Mouse (Mus musculus) testis, postnatal 14 days (tissue): ENCODE results near the gene Arnt2.

ENCODE experiments used
- DNase-seq: peaks from one replicate; pipeline ENCODE4 v3.0.0; 2021; ENCODE audit warnings: low spot score

Arnt2 gene

GRCm38 (mm10) chr7:84409896-84410521 lies at the start of gene Arnt2:
Arnt2 (minus strand) TSS chr7:84410176.
- peak; percentile 24 for DNase-seq

GRCm38 (mm10) chr7:84451681-84452080 lies 41.7 kb upstream of the Arnt2 start:
- no peak for DNase-seq

GRCm38 (mm10) chr7:84449066-84449465 lies 39.1 kb upstream of the Arnt2 start:
- DNase-seq, result no peak

GRCm38 (mm10) chr7:84448512-84448911 lies 38.5 kb upstream of the Arnt2 start:
- DNase-seq, result no peak

GRCm38 (mm10) chr7:84447740-84448435 lies 37.9 kb upstream of the Arnt2 start:
- DNase-seq, result no peak

GRCm38 (mm10) chr7:84447060-84447459 lies 37.1 kb upstream of the Arnt2 start:
- DNase-seq, result peak; percentile 30

- no peak for DNase-seq
Observed at GRCm38 (mm10) chr7:84442343-84442911, 32.5 kb upstream of the Arnt2 start.

- no peak for DNase-seq
Observed at GRCm38 (mm10) chr7:84439606-84440005, 29.6 kb upstream of the Arnt2 start.

GRCm38 (mm10) chr7:84434901-84435300 lies 24.9 kb upstream of the Arnt2 start:
- no peak for DNase-seq

- DNase-seq, result no peak
Observed at GRCm38 (mm10) chr7:84432151-84432550, 22.2 kb upstream of the Arnt2 start.

GRCm38 (mm10) chr7:84427221-84427620 lies 17.2 kb upstream of the Arnt2 start:
- DNase-seq, result no peak

- DNase-seq, result no peak
Observed at GRCm38 (mm10) chr7:84424670-84425385, 14.9 kb upstream of the Arnt2 start.

GRCm38 (mm10) chr7:84421753-84422152 lies 11.8 kb upstream of the Arnt2 start:
- DNase-seq, result no peak

- no peak for DNase-seq
Observed at GRCm38 (mm10) chr7:84421291-84421665, 11.3 kb upstream of the Arnt2 start.

- peak; percentile 14 for DNase-seq
Observed at GRCm38 (mm10) chr7:84420581-84421290, 10.8 kb upstream of the Arnt2 start.

- no peak for DNase-seq
Observed at GRCm38 (mm10) chr7:84417441-84417840, 7.5 kb upstream of the Arnt2 start.

- DNase-seq, result no peak
Observed at GRCm38 (mm10) chr7:84412570-84412969, 2.6 kb upstream of the Arnt2 start.

GRCm38 (mm10) chr7:84409241-84409895 lies 608 bp downstream of the Arnt2 start:
- DNase-seq, result peak; percentile 44

GRCm38 (mm10) chr7:84408282-84408681 lies 1.7 kb downstream of the Arnt2 start:
- no peak for DNase-seq

- no peak for DNase-seq
Observed at GRCm38 (mm10) chr7:84403371-84403770, 6.6 kb downstream of the Arnt2 start.

- no peak for DNase-seq
Observed at GRCm38 (mm10) chr7:84401641-84402455, 8.1 kb downstream of the Arnt2 start.
